Mouse (Mus musculus): ENCODE measurements around the gene Fbxw24. TPM values are rescaled to one million over a fixed set of nuclear protein-coding genes. Genes with fewer than 3 reads are reported as not detected.
"Not testable (repeated sequence)": the region's sequence is repeated elsewhere in the genome, so short reads cannot be mapped to it uniquely, and the experiment has no call there.

Fbxw24 gene
- not detected for total RNA-seq (2021)
- long read RNA-seq, experiment 1, result 0 reads
- long read RNA-seq, experiment 2, result 0 reads

DNA sequence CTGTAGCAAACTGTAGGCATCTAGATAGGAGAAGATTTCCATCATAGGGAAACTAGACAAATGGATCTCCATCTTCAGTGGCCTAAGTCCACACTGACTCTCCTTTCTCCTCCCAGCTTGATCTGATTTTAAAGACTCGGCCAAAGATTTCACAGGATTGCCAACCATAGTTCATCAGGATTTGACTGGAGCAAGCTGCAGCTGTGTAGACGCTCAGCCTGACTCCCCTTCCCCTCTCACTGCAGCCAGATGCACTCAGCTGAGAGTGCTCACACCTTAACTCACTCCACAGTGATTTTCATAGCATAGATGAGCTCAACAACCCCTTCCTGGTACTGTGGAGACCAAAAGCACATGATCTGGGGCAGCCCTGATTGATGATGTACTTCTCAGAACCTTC, at the start of gene Fbxw24:
Gene Fbxw24, minus strand, starts transcription at position 101 of the 400 bp plus-strand sequence.
- DNase-seq, result not testable (repeated sequence)

DNA sequence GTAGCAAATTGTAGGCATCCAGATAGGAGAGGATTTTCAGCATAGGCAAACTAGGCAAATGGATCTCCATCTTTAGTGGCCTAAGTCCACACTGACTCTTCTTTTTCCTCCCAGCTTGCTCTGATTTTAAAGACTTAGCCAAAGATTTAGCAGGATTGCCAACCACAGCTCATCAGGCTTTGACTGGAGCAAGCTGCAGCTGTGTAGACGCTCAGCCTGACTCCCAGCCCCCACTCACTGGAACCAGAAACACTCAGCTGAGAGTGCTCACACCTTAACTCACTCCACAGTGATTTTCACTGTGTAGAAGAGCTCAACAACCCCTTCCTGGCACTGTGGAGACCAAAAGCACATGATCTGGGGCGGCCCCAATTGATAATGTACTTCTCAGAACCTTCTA, 38.7 kb upstream of the Fbxw24 start, which contains the start of gene Fbxw25:
Gene Fbxw25, minus strand, starts transcription at position 101 of the 400 bp plus-strand sequence.
- DNase-seq, result not testable (repeated sequence)

DNA sequence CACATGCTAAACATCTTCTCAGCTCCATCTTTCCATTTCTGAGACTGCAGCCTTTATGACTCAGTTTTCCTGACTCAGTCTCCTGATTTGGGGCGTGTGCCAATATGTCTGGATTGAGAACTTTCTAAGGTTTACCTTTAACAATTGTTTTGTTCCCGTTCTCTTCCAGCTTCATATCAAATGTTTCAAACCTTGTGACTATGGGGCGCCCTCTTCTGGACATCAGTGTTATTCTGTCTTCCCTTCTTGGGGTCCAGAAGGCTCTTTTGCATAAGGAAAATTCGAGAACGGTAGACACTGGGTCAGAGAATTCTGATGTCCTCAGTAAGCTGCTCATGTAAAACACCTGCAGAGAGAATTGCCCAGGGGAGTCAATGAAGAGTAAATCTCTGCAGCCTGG, 19.0 kb downstream of the Fbxw24 start:
- not testable (repeated sequence) for DNase-seq

DNA sequence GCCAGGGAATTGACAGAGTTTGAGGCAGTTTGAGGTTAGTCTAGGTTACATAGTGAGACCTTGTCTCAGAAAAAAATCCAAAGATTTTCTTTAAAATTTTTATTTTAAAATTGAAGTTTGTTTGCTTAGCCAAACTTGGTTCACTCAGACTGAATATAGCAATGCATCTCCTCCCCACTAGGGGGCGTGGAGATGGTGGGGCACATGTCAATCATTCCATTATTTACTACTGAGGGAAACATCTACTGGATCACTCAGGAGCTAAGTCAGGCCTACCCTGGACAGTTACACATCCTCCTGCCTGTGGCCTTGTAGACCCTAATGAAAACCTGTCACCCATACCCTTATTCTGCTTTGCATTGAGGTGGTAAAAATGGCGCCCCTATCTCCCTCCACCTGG, 23.7 kb downstream of the Fbxw24 start:
- not testable (repeated sequence) for DNase-seq

DNA sequence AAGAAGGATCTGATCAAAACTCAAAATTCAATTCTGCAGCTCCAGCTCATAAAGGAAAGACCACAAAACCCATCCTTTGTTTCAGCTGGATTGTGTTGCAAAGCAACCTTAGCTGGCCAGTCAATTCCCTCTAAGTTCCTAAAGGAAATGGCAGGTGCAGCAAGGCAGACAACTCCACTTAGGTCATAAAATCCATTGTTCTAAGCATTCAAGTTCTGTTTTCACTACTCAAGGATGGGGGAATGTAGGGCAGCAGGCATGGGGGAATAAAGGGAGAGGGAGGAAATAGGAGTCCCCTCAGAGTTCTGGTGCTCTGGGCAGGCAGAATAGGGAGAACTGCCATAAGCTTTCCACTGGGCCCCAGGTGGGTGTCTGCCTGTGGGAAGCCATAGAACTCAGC, 28.6 kb downstream of the Fbxw24 start:
- DNase-seq, result no peak

DNA sequence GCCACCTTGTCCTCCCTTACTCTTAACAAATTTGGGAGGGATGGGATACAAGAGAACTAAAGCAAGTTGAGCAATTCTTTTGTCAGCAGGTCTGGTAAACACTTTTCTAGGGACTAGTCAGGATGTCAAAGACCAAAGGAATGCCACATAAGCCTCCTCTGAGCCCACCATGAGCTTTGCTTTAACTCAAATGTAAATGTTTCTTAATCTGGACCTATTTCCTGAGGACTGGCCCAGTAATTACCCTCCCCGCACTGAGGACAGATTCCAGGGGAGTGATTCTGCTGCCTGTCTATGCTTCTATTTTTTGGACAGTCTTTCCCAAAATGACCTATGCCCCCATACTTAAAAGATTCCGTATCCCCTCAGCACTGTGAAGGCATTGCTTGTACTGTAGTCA, 31.0 kb downstream of the Fbxw24 start:
- DNase-seq, result no peak

DNA sequence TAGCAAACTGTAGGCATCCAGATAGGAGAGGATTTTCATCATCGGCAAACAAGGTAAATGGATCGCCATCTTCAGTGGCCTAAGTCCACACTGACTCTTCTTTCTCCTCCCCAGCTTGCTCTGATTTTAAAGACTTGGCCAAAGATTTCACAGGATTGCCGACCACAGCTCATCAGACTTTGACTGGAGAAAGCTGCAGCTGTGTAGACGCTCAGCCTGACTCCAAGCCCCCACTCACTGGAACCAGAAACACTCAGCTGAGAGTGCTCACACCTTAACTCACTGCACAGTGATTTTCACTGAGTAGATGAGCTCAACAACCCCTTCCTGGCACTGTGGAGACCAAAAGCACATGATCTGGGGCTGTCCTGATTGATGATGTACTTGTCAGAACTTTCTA, 57.7 kb downstream of the Fbxw24 start, which contains the start of gene Fbxw15:
Gene Fbxw15, minus strand, starts transcription at position 101 of the 400 bp plus-strand sequence.
- DNase-seq, result not testable (repeated sequence)

DNA sequence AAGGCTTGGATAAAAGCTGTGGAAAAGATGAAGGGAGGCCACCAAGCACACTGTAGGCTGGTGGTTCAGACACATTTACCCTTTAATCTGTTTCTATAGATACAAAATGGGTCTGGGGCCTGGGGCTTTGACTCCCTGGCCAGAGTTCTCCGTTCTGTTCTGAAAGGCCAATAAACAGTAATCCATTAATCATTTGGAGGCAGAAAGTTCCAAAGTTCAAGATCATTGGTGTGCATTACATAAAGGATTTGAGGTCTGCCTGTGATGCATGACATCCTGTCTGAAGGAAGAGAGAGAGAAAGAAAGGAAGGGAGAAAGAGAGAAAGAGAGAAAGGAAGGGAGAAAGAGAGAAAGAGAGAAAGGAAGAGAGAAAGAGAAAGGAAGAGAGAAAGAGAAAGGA, 60.3 kb downstream of the Fbxw24 start:
- DNase-seq, result no peak

DNA sequence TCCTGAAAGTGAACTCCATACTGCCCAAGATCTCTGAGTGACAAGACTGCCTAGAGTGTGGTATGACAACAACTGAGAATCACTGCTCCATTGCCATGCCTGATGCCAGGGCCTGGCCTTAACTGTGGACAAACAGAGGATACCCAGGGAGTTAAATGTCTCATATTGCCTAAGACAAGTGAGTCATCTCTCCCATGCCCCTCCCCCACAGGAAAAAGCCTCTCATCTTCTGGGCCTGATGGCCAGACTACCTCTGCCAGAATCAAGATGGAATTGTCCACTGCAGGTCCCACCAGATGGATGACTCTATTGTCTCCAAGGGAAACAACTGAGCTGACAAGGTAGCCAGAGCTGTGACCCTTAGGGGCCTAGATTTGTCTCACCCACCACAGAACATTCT, 63.8 kb downstream of the Fbxw24 start:
- not testable (repeated sequence) for DNase-seq

DNA sequence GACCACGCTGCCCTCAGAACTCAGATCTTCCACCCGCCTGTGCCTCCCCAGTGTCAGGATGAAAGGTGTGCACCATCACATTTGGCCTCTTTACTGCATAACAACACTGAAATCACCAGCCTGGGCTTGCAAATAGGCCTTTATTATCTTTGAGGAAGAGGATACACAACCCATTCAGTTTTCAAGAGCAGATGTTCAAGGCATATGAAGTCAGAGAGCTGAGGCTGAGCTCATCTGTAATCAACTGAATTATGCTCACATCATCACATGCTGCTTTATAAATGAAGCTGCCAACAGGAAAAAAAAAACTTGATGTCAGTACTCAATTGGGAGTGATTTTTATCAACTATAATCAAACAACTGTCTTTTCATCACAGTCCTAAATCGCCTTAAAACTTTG, 73.4 kb downstream of the Fbxw24 start:
- no peak for DNase-seq

Other genes with a start within 250 kb of the Fbxw24 start
- not detected for gene Fbxw22, start 221.8 kb downstream of the Fbxw24 start, total RNA-seq (2021)
- gene Fbxw16, start 176.9 kb downstream of the Fbxw24 start, total RNA-seq (2021), result not detected
- not detected for gene Fbxw19, start 130.2 kb downstream of the Fbxw24 start, total RNA-seq (2021)
- not detected for gene Fbxw15, start 57.8 kb downstream of the Fbxw24 start, total RNA-seq (2021)
- gene Fbxw25, start 38.6 kb upstream of the Fbxw24 start, total RNA-seq (2021), result not detected
- not detected for gene Fbxw18, start 76.6 kb upstream of the Fbxw24 start, total RNA-seq (2021)
- gene Fbxw26, start 120.0 kb upstream of the Fbxw24 start, total RNA-seq (2021), result not detected
- gene Fbxw27, start 164.6 kb upstream of the Fbxw24 start, total RNA-seq (2021), result not detected
- gene Spink8, start 186.2 kb upstream of the Fbxw24 start, total RNA-seq (2021), result not detected
- gene Nme6, start 206.7 kb upstream of the Fbxw24 start, total RNA-seq (2021), result 10 to 100 TPM; 22.1 to 26.8 TPM
- gene Camp, start 223.6 kb upstream of the Fbxw24 start, total RNA-seq (2021), result not detected
- gene Cdc25a, start 249.5 kb upstream of the Fbxw24 start, total RNA-seq (2021), result 1 to 10 TPM; 3.6 to 3.7 TPM

Measured in gastrocnemius, postnatal 25 days (tissue).